Mouse (Mus musculus): ENCODE data around the gene Srrm1.
"Not testable (repeated sequence)": the region's sequence is repeated elsewhere in the genome, so short reads cannot be mapped to it uniquely, and the experiment has no call there.

Gene Srrm1

DNA sequence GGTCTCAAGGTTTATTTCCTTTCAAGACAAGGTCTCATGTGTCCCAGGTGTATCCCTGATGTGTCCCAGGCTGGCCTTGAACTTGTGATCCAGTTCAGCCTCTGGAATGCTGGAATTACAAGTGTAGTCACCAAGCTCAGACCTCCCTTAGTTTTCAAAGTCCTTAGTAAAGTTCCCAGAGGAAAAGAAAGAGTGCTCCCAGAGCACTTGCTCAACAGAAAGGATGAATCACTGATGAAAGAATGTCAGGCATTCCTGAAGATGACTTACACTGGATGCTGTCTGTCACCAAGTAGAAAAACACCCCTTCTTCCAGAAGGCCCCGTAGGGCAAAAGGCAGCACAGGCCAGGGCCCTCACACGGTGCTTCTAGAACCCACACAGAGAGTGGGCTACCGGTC is 52.0 kb downstream of the Srrm1 start:
- no peak for DNase-seq (ENCODE audit: low read depth, low spot score)

DNA sequence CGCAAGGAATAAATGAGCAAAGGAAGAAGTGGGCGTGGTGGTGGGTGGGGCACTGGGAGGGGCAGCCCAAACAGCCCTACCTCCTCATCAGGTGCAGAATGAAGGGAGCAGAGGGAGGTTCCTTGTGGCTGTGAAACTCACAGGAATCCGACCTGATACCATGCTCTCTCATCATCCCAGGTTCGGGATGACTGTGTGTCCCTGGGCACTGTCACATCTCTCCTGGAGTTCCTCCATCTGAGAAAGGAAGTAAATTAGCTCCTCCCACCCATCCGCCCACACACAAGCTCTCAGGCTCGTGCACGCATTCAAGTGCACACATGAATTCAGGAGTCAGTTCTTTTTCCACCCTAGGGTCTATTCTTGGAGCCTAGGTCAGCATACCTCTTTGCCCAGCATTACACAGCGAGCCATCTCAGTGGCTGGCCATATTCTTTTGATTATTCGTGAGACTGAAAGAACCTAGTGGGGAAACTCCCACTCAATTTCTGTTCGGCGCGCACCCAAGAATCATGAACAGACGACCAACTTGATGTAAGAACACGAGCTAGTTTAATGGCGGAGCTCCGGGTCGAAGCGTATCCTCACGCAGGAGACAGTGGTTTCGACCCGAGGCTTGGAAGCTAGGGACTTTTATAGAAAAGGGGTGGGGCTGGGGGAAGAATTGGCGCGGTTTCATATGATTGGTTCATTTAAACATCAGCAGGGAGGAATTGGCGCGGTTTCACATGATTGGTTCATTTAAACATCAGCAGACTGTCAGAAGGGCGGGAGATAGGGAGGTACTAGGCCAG is 52.7 kb downstream of the Srrm1 start:
- DNase-seq (ENCODE audit: low read depth, low spot score): no peak

DNA sequence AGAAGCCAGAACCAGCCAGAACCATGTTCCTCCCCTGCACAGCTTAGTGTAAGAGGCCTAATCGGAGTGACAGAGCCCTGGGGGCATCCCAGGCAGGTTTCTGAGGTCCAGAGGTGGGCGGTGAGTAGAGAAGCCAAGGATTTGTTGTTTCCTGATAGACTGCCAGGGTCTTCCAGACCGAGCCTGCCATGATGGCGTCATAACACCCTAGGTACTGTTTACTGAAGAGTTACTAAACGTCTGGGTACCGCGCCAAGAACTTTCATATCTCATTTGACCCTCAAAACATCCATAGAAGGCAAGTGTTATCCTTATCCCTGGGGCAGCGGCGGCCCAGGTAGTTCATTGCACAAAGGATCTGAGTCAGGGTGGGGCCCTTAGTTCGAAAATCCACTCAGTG is 54.4 kb downstream of the Srrm1 start:
- no peak for DNase-seq (ENCODE audit: low read depth, low spot score)

DNA sequence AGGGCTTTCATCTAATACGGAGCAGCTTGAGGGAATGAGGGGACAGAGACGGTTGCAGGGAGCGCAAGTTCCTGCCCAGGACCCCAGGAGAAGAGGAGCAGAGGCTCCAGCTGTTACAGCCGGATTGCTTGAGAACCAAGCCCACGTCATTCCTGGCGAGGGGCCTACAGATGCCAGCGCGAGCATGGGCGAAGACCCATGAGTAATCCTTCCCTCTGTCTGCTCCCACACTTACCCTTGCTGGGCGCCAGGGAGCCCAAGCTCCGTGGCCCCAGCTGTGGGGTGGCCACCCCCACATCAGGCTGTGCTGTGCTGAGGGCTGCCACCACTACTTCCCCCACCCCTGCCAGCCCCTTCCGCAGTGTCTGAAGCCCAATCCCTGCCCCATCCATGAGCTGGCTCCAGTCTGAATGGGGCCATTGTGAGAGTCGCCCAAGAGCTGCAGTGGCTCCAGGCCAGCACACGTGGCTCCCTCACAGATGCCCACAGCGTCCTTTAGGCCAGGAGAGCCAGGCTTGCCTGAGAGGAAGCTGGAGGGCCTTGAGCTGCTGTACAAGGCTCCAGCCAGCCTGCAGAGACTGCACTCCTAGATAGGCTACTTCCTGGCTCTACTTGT is 55.1 kb downstream of the Srrm1 start:
- DNase-seq (ENCODE audit: low read depth, low spot score): no peak

DNA sequence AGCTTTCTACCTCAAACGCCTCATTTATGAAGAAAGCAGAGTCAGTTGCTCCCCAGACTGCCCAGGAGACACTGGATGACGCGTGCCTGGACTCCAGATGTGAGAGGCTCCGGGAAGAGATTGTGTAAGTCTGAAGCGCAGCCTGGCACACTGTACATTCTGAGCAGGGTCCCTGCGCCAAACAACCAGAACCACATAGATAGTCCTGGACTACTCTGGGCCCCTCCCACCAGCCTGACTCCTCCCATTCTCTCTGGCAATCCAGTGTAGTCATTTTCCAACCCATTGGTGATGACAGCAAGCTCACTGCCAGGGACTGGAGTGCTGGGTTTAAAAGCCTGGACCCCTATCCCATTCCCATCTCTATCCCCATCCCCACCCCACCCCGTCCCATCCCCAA is 56.0 kb downstream of the Srrm1 start:
- DNase-seq (ENCODE audit: low read depth, low spot score): no peak

DNA sequence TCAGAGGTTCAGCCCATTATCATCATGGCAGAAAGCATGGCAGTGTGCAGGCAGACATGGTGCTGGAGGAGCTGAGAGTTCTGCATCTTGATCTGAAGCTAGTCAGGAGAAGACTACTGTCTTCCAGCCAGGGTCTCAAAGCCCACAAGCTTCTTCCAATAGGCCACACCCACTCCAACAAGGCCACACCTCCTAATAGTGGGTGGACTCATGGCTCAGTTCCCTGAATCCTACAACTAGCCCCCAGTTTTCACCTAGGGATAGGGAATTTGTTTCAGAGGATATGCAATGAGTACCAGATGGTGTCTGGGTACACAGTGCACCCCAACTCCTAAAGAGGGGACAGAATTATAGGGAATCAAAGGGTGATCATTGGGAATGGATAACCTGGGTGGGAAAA is 56.6 kb downstream of the Srrm1 start:
- no peak for DNase-seq (ENCODE audit: low read depth, low spot score)

DNA sequence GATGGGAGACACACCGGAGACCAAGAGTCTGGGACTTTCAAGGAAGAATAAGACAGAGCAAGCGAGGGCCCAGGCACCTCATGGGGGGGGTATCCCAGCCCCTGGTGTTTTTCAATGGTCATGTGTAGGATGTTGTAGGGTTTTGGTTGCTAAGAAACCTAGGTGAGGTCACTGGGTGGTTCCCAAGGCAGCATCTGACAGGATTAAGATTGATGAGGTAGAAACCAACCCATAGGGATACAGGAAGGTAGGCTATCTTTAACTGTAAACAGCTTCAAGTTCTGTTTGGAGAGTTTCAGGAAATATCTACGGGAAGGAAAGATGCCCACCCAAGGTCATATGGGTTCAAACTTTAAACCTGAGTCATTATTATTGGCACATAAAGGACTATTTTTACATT is 59.3 kb downstream of the Srrm1 start:
- no peak for DNase-seq (ENCODE audit: low read depth, low spot score)

DNA sequence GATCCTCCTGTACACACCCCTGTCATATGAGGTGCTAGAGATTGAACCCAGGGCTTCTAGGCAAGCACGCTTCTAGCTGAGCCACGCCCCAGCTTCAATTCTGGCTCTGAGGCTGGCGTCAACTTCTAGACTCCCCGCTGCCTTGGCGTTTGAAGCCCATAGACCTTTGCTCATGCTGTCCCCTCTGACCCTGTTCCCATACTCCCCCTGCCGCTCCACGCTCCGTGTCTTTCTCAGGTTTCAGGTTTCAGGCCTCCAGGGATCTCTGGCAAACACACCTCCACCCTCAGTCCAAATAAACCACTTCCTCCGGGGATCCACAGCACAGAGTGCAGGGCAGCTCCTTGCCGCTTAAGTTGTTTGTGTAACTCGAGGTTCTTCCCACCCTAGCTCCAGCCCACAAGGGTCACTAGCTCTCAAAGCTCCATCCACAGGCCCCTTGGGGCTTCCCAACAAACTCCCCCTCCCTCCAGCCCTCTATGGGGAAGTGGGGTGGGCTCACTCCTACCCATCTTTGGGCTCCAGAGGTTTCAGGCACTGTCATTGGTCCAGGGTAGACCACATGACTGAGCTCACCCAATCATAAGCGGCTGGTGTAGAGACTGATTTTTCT is 60.5 kb downstream of the Srrm1 start:
- DNase-seq (ENCODE audit: low read depth, low spot score): peak; percentile 51

DNA sequence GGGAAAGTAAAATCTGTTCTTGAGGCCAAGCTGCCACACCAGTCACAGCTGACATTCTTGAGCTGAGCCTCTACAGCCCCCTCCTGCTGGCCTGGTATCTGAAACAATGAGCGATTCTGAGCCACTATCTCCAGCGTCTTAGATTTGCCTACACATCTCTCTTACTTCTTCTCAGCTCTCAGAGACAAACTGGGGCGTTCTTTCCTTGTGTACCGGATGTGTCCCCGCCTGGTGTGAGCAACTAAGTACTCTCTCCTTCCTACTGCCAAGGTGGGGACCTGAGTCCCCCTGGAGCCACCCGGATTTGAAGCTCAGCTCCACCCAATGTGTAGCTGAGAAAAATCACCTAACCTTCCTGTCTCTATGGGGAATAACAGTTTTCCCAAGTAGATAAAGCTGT is 61.3 kb downstream of the Srrm1 start:
- no peak for DNase-seq (ENCODE audit: low read depth, low spot score)

DNA sequence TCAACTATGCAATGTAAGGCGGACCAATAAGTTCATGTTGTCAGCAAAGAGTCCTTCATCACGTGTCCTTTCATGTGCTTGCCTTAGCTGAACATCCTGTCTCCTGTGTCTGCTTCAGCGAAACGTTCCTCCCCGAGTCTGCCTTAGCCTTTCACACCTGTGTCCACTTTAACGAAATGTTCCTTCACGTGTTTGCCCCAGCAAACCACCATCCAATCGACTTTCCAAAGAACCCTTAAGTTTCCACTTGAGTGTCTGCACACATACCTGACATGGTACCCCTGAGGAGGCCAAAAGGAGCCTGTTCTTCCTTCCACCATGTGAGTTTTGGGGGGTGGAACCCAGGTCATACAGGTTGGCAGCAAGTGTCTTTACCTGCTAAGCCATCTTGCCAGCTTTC is 61.9 kb downstream of the Srrm1 start:
- DNase-seq (ENCODE audit: low read depth, low spot score): no peak

DNA sequence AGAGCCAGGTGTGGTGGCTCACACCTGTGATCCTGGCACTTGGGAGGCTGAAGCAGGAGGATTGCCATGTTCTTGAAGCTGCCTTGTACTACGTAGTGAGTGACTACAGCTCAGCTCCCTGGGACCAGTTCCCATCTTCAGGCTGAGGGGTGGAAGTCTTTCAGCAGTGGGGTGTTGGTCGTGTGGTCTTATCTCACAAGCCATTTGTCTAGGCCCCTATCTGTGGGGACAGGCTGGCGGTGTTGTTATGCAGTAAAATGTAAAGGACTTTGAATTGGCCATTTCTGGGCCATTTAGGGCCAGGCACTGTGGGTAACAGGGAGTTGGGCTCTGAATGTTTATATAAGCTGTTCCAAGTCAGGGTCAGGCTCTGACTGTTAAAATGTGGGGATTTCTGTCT is 65.1 kb downstream of the Srrm1 start:
- DNase-seq (ENCODE audit: low read depth, low spot score): no peak

DNA sequence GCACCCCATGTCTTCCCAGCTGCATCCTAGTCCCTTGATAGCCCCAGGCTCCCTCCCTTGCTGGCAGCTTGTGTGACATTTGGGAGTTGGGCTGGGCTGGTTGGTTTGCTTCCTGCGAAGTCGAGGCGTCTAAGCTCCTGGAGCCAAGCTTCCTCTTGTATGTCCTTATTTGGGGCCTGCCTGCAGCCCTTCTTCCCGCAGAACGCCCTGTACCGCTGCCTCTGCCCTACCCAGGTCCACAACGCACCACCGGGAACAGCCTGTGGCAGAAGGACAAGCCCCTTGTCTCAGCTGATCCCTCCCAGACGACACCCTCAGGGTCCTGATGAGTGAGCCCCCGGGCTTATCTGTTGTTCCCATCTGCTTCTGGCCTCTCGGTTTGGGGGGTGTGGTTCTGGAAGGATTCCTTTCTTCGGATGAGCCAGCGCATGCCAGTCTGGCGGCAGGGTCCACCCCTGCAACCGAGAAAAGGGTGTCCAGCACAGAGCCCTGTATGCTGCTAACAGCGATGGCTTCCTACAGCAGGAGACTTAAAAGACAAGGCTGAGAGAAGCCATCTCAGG is 66.2 kb downstream of the Srrm1 start:
- no peak for DNase-seq (ENCODE audit: low read depth, low spot score)

DNA sequence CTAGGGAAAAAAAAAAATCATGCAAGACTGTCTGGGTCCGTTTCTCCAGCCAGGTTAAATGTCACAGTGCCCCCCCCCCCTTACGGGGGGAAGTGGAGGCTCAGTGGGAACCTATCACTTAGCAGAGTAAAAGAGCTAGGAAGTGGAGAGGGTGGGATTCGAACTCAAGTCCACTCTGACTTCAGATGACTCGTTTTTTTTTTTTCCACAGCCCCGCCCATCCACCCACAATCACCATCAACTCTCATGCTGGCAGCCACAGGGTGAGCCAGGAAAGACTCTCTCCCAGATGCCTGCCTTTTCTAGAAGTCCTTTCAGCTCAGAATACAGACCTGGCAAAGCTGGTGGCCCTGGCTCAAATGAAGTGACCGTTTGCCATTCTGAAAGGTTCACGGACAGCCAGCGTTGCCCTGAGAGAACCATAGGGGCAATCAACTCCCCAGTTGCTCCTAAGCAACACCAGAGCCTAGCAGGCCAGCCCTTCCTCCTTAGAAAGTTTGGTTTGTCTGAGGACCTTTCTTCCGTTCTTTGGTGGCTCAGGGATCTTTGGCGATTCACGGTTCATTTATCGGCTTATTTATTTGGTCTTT is 67.0 kb downstream of the Srrm1 start:
- no peak for DNase-seq (ENCODE audit: low read depth, low spot score)

DNA sequence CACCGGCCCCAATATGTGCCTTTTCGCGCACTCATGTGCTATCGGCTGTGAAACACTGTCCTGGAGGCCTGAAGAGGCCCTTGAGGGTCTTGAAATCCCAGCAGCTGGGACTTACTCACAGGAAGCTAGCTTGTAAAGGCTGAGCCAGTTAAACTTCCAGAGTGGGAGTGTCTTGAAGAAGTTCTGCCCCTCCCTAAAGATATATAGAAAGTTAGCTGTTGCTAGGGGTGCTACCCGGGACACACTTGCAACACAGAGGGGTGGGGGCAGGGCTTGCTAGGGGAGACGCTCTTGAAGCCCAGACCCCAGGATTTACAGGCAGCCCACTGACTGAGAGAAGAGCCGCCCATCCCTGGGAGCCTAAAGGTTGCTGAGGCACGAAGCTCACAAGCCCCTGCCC is 67.7 kb downstream of the Srrm1 start:
- DNase-seq (ENCODE audit: low read depth, low spot score): no peak

DNA sequence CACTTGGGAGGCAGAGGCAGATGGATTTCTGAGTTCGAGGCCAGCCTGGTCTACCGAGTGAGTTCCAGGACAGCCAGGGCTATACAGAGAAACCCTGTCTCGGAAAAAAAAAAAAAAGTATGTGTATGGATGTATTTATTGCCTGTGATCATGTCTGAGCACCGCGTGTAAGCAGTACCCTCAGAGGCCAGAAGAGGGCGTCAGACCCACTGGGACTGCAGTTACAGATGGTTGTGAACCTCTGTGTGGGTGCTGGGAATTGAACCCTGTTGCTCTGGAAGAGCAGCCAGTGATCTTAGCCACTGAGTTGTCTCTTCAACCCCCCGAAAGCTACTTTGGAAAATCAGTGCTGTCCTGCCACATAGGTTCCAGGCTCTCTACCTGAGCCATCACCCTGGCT is 69.2 kb downstream of the Srrm1 start:
- no peak for DNase-seq (ENCODE audit: low read depth, low spot score)

DNA sequence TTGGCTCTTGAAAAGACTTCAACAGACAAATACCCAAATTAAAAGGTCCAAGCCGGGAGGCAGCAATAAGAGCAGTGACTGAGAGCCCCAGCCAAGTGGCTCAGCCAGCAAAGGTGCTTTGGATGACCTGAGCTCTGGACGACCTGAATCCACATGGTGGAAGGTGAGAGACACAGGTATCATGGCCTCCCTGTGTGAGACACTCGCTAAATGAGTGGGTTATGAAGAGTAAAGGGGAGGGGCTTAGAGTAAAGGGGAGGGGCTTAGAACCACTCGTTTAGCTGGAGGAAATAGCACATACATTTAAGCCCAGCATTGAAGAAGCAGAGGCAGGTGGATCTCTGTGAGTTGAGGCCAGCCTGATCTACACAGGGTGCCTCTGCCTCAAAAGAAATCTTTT is 69.7 kb downstream of the Srrm1 start:
- no peak for DNase-seq (ENCODE audit: low read depth, low spot score)

DNA sequence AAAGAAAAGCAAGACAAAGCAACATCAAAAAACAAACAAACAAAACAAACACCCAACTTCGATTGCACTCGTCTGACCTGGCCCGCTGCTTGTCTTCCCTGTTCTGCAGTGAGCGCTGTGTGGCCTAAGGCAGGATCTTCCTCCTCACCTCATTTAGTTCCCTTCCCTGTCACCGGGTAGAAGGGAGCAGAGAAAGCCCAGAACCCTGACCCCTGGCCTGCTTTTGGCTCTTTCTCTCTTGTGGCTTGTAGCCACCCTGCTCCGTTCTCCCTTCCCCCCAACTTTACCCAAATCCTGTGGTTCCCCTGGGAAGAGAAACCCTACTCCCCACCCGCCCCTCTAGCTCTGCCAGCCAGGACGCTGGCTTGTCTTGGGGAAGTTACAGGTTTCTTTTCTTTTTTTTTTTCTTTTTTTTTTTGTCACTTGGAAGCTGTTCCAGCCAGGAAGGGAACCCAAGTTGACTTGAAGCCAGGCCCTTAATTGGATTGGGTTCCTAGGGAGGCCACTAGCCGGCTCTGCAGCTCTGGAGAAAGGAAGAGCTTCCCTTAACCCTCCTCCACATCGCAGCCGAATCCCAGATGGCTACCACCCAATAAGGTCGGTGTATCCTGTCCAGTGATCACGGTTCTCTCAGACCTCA is 70.3 kb downstream of the Srrm1 start:
- DNase-seq (ENCODE audit: low read depth, low spot score): no peak

DNA sequence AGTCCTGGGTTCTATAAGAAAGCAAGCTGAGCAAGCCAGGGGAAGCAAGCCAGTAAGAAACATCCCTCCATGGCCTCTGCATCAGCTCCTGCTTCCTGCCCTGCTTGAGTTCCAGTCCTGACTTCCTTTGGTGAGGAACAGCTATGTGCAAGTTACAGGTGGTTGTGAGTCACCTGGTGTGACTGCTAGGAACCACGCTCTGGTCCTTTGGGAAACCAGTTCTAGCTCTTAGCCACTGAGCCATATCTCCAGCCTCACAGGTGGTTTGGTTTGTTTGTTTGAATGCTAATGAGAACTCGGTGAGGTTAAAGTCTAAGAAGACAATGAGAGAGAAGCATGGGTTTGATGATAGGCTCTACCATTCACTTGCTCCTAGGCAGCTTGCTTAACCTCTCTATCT is 73.1 kb downstream of the Srrm1 start:
- not testable (repeated sequence) for DNase-seq (ENCODE audit: low read depth, low spot score)

DNA sequence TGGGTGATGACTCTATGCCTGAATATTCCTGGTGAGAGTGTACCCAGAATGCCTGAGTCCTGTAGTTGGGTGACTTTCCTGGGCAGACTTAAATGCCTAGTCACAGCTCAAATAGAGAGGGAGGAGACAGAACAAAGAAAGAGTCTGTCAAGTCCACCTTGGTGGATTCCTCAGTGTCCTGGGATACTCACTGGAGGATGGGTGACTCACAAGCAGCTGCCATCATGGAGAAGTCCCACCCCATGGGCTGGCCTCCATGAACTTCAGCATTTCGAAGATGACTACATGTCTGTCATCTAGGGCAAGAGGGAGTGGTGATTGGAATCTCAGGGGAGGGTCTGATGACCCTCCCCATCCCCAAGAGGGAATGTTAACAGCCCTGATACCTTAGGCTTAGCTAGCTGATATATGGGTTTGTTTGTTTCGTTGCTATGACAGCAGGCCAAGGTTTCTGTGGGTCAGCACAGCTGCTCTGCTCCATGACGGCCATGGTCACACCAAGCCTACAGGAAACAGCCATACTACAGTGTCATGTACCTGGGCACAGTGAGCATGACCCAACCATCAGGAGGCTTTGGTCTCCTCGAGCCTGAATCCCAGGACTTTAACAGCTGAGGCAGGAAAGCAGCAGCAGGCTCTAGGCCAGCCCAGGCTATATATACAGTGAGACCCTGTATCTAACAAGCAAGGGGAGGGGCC is 76.3 kb downstream of the Srrm1 start:
- no peak for DNase-seq (ENCODE audit: low read depth, low spot score)

DNA sequence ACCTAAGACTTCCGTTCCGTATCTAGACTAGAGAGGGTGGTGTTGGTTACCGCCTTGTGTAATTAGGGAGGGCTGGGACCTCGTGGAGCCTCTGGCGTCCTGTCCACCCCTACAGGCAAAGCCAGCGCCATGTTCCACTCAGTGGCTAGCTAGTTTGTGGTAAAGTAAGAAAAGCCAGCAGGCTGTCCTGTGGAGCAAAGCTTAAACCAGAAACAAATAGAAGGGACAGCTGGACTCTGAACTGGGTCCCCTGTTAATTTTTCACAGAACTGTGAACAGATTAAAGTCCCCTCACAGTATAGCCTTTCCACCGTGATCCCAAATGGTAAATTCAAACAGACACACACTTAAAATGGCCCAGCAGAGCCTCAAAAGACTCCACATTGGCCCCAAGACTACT is 78.4 kb downstream of the Srrm1 start:
- no peak for DNase-seq (ENCODE audit: low read depth, low spot score)

DNA sequence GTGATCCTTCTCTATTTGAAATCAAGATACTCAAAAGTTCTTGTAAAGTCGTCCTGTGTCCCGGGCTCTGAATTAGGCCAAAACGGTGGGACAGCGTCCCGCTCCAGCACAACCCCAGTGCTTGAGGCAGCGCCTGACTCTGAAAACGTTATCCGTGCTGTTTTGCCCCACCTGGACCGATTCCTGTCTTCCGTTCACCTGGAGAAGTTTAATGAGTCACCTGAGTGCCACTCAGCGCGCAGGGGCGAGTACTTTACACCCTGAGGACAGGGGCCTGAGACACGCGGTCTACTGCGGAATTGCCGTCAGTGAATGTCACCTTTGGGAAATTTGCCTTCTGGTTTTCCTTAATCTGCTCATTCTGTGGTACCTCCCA is 79.8 kb downstream of the Srrm1 start:
- no peak for DNase-seq (ENCODE audit: low read depth, low spot score)

Measured in embryo, embryonic 11.5 days (tissue).